Mouse (Mus musculus): ENCODE data around the gene Naif1.

Gene Naif1

DNA sequence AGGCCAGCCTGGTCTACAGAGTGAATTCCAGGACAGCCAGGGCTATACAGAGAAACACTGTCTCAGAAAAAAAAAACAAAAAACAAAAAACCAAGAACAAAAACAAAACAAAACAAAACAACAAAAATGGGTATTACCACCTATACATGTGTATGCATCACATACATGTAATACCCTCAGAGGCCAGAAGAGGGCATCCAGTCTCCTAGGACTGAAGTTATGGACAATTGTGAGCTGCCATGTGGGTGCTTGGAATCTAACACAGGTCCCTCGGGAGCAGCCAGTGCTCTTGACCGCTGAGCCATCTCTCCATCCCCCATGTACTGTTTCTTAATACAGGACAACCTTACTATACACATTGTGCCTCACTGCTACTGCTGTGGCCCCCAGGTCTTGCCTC lies 55.3 kb downstream of the Naif1 start:
- DNase-seq = no peak
